Mouse (Mus musculus): Measurements from ENCODE around the gene Ldhb. TPM values are rescaled to one million over a fixed set of nuclear protein-coding genes. Genes with fewer than 3 reads are reported as not detected.

Ldhb gene
- polyA plus RNA-seq, 2 experiments from 2014 or later: 95.9 to 136 TPM

Other genes starting within 250 kb of the Ldhb start
- not detected for gene Iapp, start 209.5 kb downstream of the Ldhb start, polyA plus RNA-seq (2017; shearing (Covaris generic))
- not detected for gene Slco1a5, start 185.0 kb downstream of the Ldhb start, polyA plus RNA-seq (2017; shearing (Covaris generic))
- 10 to 100 TPM; 18.8 to 20.0 TPM for gene Pyroxd1, start 162.3 kb downstream of the Ldhb start, polyA plus RNA-seq (2017; shearing (Covaris generic))
- 10 to 100 TPM; 46.9 to 49.0 TPM for gene Recql, start 120.9 kb downstream of the Ldhb start, polyA plus RNA-seq (2017; shearing (Covaris generic))
- gene Golt1b, start 120.7 kb downstream of the Ldhb start, polyA plus RNA-seq (2017; shearing (Covaris generic)): 10 to 100 TPM; 49.8 to 53.2 TPM
- under 1 TPM; 0.87 to 0.93 TPM for gene Spx, start 94.5 kb downstream of the Ldhb start, polyA plus RNA-seq (2017; shearing (Covaris generic))
- not detected for gene Gys2, start 34.8 kb downstream of the Ldhb start, polyA plus RNA-seq (2017; shearing (Covaris generic))
- not detected for gene Kcnj8, start 63.7 kb upstream of the Ldhb start, polyA plus RNA-seq (2017; shearing (Covaris generic))
- gene Abcc9, start 194.4 kb upstream of the Ldhb start, polyA plus RNA-seq (2017; shearing (Covaris generic)): not detected
- gene Cmas, start 248.7 kb upstream of the Ldhb start, polyA plus RNA-seq (2017; shearing (Covaris generic)): 10 to 100 TPM; 10.1 to 16.0 TPM

Measured in CD4-positive, CD25-positive, alpha-beta regulatory T cell, adult 4 months (primary cell).